Mouse (Mus musculus) thymus, adult 18-20 months (tissue): ENCODE measurements at regions not wholly inside any gene's neighbourhood (a gene's known extent, or its start where the extent isn't known, plus 50 kb on each side); places are given as distances from the start of the nearest gene placed in this dataset.

Experiments used
- DNase-seq, 2 experiments: peaks; one replicate each; pipeline ENCODE4 v3.0.0; 2022; ENCODE audit warnings: mixed read lengths in 2 of 2

DNA sequence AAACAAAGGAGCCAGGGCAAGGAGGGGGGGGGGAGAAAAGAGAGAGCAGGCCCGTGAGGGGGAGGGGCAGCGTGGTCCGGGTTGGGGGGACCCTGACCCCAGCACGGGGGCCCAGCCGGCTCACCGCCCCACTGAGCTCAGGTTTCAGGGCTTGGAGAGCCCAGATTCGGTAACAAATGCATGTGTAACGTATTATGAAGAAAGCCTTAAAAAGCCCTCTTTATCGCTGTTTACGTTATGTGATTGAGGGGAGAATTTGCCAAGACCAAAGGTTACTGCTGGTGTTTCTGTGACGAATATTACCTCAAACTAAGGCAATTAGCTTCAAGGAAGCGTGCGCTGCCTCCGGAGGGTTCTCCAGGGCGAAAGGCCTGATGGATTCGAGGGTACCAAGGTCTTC, 54.2 kb downstream of the Barx1 start:
- DNase-seq, result no peak

DNA sequence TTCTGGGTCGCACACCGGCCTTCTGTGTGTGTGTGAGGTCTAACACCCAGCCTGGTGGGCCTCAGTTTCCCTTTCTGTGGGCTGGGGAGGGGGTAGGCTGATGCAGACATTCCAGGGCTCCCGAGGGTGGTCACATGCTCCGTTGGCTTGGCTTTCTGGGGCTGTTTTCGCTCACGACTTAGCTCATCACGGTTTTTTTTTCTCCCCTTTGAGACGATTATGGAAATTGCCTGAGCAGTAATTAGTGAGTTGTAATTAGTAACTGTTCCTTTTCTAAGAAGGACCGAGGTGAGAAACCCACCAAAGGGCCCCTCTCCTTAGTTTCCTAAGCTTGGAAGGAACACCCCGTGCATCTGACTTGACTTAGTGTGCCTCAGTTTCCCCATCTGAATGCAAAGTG, 54.7 kb downstream of the Barx1 start:
- no peak for DNase-seq

DNA sequence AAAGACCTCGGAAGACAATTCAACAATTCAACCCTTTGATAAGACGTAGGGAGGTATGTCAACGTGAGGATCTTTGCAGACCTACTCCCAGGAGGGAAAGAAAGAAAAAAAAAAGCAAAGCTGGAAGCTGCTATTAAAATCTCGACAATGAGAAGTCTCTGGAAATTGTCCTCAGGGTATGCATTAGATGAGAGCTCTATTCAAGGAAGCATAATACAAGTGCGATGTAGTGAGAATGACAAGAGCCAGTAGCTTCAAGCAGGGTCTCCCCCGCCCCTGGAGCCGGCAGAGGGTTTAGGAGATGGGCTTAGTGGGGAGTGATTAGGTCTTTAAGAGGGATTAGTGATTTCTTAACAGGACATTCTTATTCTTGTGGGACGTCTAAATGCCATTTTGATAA, 60.9 kb downstream of the Barx1 start:
- no peak for DNase-seq

DNA sequence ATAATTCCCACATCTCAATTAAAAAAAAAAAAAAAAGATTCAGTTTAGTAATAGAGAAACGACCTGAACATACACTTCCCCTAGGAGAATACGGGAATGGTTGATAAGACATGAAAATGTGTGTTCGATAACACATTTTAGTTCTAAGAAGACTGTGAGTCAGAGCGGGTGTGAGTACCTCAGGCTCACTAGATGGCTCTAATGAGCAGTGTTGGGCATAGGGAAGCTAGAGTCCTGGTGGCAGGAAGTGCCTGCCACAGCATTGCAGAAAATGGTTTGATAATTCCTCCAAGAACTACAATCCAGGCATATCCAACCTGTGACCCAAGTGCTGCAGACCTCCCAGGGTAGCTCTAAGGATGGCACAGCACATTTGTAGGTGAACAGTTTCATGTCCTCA, 63.6 kb downstream of the Barx1 start:
- no peak for DNase-seq

DNA sequence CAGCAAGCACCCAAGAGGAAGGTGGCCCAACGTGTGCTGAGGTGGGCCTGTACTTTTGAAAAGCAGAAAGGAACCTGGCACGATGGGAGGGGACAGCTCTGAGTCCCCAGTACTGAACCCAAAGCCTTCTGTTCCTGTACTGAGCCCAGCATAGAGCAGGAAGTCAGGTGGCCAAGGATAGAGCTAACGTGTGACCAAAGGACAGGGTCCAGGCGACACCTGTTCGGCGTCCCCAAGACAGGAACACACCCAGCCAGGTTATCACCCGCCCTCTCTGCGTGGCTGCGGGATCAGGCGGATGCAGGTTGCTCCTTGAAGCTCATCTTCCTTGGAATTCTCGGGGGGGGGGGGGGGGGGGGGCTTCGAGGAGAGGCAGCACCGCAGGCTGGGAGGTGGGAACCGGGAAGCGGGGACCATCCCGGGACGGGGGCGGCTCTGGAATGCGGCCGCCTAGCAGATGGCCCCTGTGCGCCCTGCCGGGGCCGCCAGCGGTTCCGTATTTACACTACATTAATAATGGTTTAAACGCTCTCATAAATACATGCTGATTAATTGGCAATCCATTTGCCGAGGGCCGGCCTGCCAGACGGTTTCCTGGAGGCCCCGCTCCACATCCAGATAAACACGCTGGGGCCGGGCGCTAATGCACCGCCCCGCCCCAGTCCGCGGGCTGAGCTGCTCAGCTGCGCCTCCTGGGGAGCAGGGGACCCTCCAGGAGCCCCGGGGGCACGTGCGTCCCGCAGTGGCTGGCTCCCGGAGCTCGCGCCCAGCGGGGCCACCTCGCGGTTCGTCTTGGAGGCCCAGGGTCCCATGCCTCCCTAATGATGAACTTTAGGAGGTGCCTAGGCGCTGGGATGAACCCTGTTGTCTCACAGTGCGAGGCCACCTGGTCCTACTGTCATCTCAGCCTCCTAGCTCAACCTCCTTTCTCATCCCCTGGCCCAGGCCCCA, 68.5 kb downstream of the Barx1 start:
- DNase-seq, result no peak

DNA sequence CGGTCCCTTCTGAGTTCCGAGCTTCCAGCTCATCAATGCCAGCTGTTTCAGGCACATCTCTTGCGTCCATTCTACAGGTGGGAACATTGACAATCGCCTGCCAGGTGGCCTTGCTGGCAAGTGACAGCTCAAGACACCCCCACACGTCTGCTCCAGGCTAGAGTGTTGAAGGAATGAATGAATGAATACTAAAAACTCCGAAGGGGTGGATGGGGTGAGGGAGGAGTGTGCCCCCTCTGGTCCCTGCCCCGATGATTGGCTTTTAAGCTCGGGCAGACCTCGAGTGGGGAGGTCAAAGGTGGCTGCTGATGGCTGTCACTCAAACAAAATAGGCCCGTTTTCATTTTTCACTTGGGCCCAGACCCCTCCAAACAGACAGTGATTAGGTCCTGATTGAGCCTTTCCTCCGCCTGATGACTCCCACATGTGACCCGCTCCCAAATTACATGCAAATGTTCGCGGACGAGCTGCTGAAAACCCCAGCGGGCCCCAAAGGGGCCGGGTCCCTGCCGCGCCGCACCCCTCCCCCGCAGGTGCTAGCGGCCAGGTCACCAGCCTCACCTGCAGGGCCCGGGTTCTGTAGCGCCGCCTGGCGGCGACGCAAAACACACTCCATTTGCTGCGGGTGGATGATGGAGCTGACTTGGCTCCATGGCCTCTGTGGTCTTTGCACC, 69.5 kb downstream of the Barx1 start:
- DNase-seq, result peak in 1 of 2 experiments; percentile 15

DNA sequence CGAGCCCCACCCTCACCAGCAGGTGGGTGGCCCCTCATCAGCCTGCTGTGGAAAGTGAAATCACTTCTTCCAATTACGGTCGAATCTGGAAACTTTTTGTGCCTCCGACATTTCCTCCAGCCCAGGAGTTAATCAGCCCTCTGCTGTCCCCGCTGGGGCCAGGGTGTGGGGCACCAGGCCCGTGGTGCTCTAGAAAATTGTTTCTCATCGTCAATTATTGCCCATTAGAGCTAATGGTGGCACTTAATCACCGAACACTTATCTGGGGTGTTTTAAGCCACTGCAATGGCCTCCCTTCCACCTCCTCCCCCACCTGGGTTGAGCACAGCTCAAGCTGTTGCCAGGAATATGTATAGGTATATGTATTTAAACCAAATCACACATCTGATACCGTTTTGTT, 72.2 kb downstream of the Barx1 start:
- DNase-seq, result no peak

DNA sequence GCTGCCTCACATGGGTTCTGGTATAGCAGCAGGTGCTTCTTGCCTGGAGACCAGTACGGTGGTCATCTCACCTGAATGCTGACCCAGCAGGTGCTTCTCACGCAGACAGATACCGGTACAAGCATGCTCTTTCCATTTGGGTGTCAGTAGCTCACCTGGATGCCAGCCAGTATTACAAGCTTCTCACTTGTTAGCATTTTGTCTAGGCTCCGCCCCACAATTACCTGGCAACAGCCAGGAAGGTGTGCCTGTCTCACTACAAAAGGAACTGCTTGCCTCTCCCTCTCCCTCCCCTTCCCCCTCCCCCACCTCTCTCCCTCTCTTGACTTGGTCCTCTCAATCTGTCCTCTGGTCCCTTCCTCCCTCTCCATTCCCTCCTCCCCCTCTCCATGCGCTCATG, 82.8 kb downstream of the Barx1 start:
- DNase-seq, result no peak

DNA sequence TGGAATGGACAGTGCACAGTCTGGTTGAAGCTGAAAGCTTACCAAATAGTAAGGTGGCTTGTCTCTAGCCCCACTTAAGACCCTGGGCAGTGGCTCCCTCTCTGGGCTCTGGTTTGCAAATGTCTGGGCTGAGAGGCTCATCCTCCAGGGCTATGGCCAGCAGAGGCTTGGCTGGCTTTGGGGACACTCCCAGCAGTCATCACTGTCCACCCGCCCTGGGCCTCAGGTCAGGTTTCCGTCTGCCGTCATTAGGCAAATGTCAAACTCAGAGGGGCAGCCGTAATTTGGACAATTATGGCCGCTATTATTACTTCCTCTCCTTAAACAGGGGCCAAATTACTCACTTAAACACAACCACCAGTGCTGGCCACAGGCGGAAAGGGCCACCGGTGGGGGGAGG, 83.5 kb downstream of the Barx1 start:
- DNase-seq, result no peak
